Mouse (Mus musculus) erythroid progenitor cell, adult 5-6 weeks (primary cell): Measurements from ENCODE around the gene 1700086D15Rik. TPM values are rescaled to one million over a fixed set of nuclear protein-coding genes. Genes with fewer than 3 reads are reported as not detected.

Experiments used
- ATAC-seq: replicated peaks from 2 replicates; pipeline ENCODE4 v1.8.0; 2016; ENCODE audit warnings: moderate number of reproducible peaks, mild to moderate bottlenecking, moderate TSS enrichment, inconsistent platforms; ENCODE audit not compliant: poor library complexity, low FRiP score, severe bottlenecking
- total RNA-seq, 2 experiments: library from RNA; stranded (forward) in 1 of 2; stranded (reverse) in 1 of 2; fragments of 150-400 nt in 1 of 2; fragments of 186-747, 209-891 nt in 1 of 2; gene quantifications; 2 replicates each; pipeline versions ENCODE4 v1.2.3 to v1.2.4; 2015 to 2017; ENCODE audit warnings: low replicate concordance in 2 of 2

The 1700086D15Rik gene
- total RNA-seq, 2 experiments from 2014 or later: not detected

DNA sequence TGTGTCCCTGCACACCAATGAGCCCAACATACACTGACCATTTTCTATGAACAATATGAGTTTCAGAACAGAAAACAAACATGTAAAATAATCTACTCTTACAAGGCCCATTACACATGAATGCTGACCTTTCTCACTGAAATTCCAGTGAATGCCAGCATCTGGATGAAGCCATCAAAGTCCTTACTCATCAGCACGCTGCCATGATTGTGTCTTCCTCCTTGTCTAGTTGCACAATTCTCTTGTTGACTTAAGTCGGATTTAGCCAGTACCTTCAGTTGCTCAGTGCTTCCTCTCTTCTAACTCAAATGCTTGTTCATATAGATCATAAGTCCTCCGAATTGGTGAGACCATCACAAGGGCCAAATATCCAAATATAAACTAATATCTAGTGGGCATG, 20.7 kb downstream of the 1700086D15Rik start:
- no peak for ATAC-seq

DNA sequence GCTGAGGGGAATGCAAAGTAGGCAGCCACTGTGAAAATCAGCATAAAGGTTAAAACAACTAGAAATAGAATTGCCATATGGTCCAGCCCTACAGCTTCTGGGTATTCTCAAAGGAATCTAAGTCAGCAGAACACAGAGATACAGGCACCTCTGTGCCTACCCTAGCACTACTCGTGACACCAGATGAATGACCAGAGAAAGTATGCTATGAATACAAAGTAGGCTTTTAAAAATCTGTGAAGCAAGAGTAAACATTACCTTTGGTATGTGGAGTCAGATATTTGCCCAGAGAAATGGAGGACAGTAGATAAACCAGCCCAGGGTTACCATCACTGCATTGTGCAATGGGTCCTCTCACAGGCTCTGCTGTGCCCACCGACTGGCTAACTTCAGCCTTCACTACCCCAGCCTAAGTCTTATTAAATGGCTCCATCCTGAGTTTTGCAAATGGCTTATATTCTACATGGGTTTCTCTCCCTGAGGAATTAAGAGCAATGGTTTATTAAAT, 22.5 kb downstream of the 1700086D15Rik start:
- no peak for ATAC-seq

DNA sequence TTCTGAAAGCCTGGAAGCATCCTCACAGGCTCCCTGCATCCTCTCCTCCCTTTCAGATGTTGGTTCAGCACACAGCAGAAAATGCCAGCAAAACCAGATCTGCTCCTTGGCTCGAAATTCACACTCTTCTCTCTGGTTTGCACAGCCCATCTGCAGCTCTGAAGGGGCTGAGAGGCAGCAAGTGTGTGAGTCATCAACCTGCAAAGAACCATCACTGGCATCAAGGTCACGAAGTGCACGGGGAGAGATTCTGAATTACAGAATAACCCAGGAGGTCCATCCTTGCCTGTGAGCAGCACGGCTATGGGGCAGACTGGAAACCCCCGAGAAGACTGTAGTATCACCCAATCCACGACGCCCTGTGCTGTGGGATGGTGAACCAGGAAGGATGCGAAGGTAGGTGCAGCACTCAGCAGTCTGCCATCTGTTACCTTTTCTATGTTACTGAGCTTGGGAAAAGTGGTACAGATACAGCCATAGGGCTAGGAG, 24.4 kb downstream of the 1700086D15Rik start:
- ATAC-seq: no peak

DNA sequence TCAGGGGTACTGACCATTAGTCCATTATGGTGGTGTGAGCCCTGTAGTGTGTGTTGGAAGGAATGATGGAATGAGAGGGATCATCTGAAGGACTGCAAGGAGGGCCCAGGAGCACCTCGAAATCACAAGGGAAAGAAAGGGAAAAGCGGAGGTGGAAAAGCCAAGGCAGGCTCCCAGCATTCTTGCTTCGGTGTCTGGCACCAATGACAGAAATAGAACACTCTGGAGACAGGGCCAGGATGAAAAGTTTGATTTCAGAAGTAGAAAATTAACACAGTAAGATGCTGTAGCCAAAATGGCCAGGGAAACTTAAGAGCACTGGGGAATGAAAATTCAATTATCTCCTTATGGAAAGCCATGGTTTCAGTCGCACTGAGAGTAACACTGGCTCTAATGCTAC, 26.0 kb downstream of the 1700086D15Rik start:
- no peak for ATAC-seq

DNA sequence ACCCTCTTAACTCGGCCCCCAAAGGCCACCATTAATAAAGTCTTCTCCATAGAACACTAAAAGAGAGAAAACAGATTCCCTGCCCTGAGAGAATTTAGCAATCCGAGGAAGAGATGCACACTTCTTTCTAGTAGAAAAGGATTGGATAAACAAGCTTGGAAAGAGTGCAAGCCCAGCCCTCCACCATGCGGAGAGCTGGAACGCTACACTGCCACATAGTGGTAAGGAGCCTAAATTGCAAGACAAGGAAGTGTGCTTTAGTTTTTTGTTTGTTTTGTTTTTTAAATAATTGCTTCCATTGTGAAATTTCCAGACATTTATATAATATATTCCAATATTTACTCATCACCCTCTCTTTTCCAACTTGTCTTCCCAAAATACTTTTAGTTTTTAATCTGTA, 30.6 kb downstream of the 1700086D15Rik start:
- no peak for ATAC-seq

DNA sequence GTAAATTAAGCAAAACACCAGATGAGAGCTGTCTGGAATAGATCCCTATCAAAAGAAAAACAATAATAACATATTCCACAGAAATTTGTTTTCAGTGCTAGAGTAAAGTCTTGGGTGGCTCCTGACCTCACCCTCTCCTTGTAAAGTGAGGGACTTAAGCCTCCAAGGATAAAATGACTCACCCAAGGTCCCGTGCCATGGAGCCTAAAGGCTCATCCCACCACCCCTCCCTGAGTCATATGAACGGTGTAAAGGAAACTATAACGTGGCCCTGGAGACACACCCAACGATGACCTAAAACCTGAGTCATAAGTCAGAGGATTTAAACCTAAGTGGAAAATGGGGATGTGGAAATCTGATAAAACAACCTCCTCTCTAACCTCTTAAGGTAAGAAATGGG, 31.0 kb downstream of the 1700086D15Rik start:
- no peak for ATAC-seq

DNA sequence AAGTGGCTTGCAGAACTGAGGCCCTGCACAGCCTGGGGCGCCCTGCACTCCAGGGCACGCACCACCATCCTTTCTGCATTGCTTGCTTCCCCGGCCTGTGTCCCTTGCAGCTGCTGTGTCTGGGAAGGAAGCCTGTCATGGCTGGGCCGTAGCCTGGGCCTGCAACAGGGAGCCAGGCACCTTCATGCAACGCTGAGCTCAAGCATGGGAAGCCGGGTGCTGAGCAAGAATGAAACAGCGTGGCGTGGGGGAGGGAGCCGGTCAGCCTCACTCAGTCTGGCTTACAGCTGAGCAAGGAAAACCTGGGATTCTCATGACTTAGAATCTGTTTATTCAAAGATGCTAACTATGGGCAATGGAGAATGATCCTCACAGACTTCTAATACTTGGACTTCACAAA, 33.1 kb downstream of the 1700086D15Rik start:
- ATAC-seq: no peak

DNA sequence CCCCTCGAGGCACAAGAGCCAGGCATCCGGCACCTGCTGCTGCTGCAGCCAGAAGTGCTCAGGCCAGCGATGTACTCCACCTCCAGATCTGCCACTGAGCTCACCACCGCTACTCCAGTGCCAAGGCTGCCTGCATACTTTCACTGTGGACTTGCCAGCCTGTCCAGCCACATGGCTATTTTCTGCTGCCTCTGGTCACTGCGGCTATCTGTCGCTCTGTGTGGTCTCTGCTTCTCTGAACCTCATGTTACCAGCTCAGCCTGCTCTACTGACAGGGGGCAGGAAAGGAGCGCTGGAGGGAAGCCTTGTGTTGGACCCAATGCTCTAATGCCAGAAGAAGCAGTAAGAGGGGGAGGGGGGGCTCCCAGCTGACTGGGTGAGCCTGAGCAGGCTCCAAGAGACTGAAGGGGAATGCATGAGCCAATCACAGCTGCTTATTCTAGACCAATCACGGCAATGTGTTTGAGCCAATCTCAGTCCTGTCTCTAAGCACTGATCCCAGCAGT, 34.7 kb downstream of the 1700086D15Rik start:
- ATAC-seq: no peak

DNA sequence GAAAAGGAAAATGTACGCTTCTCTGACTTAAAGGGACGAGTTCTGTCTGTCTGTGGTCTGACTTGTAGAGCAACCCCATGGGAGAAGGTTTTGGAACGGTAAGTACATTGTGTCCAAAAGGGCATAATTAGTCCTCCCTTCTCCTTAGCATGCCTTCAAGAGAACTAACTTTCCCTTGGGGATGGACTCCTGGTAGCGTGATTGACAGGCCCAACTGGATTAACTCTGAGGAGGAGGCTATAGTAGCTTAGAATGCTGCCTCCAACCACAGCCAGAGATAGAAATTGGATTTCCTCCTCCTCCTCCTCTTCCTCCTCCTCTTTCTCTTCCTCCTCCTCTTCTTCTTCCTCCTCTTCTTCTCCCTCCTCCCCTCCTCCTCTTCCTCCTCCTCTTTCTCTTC, 39.4 kb downstream of the 1700086D15Rik start:
- ATAC-seq: no peak

DNA sequence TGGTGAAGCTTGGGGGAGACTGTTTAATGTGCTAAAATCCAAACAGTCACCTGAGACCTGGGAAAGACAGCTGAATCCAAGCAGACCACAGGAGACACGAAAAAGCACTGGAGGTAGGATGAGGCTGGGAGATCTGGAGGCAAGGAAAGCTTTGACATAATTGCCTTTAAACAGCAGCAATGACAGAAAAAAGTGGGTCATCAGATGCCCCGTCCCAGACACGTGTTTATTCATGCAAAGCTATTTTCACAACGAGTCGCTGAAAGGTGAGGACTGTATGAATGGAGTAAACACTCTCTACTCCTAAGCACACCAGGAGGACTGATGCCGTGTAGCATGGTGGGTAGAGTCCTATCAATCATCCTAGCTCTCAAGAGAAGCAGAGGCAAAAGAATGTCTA, 43.9 kb downstream of the 1700086D15Rik start:
- ATAC-seq: no peak

DNA sequence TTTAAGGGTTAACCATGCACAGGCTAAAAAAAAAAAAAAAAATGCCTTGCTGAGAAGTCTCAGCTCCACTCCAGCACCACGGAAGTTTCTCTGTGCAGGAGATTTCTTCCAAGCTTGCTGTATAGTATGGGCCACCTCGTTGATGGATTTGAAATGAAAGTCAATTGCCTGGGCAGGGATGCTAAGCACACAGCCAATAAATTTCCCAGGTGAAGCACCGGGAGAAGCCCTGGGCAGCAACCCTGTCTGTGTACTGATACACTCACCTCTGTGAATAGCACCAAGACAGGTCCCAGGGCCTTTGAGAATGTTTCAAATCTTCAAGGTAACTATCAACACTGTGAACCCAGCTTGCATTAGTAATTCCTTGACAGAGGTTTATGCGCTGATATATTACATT, 47.6 kb downstream of the 1700086D15Rik start:
- ATAC-seq: no peak

DNA sequence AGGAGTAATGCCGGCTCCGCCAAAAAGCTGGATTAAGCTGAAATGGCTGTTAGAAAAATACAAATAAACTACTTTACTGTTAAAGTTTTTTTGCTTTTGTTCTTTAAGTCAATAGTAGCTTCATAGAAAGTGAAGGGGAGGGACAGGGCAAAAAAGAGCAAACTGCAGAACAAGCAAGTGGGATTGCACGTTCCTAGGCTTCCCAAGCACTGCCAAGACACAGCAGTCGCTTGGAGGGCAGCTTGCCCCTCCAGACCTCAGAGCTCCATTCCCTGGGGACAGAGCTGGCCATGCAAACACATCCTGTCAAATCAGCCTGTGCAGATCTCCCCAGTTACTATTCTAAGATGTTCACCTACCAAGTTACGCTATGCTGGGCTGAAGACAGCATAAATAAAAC, 48.0 kb downstream of the 1700086D15Rik start:
- no peak for ATAC-seq

DNA sequence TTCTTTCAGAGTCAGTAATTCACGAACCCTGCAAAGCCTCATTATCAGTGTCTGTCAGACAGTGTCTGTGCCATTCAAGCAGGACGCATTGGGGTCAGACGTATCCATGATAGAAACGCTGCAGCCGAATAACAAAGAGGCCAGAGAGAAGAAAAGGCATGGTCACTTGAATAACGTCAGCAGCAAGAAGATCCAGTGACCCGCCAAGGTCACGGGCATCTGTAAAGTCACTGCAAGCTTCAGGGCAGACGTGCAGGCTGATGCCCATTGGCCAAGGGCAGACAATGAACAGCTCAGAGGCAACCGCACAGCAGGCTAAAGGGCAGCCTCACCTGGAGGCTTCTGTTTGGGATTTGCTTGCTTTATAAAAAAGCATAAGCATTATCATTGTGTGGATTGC, 49.6 kb downstream of the 1700086D15Rik start:
- ATAC-seq: no peak

DNA sequence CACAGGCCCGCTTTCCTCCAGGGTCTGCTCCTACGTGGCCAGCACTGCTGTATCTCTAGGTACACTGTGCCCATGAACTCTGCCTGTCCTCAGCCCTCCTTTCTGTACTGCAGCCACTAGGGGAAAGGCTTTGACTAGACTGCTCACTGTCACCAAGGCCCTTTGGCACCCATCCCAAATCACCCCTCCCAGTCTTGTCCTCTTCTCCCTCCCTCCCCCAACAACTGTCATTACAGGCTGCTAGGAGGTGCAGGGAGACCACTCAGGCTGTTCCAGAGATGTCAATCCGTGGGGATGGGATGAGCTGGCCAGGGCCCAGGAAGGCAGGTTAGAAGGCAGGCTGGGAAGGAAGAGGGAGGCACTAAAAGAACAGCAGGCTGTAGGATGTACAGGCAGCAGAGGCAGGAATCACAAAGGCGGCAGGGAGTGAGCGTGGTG, 51.9 kb downstream of the 1700086D15Rik start:
- ATAC-seq: no peak

DNA sequence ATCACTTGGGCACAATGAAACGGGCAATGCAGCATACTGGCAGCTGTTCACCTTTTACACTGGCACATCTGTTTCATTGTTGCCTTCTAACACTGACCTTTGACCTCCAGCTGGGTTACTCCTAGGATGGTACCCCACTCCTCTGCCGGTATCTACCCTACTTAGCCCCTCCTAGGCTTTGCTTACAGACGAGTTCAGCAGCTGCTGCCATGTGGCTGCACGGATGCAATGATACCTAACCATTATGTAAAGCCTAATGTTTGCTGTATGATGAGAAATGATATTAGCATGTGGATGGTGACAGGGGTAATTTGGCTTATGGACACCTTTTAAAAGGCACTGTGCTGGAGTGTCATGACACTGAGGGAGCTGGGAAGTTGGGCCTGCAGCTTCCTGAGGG, 52.5 kb downstream of the 1700086D15Rik start:
- ATAC-seq: no peak

DNA sequence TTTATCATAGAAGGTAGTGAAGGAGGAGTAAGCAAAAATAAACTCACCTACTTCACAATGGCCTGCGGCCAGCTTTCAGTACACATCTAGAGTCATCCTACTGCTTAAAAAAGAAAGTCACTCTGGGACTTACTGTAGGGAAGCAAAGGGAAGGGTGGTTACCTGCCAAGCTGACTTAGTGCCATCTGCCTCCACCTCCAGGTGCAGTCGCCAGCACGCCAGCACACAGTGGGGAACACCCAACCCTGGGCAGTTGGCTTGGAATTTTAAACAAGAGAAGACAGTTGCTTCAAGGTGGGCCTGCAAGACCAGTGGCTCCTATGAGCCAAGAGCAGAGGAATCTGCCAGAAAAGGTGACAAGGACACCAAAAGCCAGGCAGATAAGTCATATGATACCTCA, 55.6 kb downstream of the 1700086D15Rik start:
- ATAC-seq: no peak

Other genes starting within 250 kb of the 1700086D15Rik start
- 6.7 and 7.6 TPM in 2 replicates for gene Elac2, start 180.9 kb downstream of the 1700086D15Rik start, total RNA-seq (2015; ENCODE audit: low replicate concordance)
- 4.8 and 11.0 TPM in 2 replicates for gene Elac2, start 180.9 kb downstream of the 1700086D15Rik start, total RNA-seq (2017; ENCODE audit: low replicate concordance)
- gene Arhgap44, start 3.1 kb upstream of the 1700086D15Rik start, total RNA-seq (2015; ENCODE audit: low replicate concordance): not detected in 2 replicates
- gene Arhgap44, start 3.1 kb upstream of the 1700086D15Rik start, total RNA-seq (2017; ENCODE audit: low replicate concordance): not detected in 2 replicates
- gene Myocd, start 110.1 kb upstream of the 1700086D15Rik start, total RNA-seq (2015; ENCODE audit: low replicate concordance): not detected in 2 replicates
- not detected in 2 replicates for gene Myocd, start 110.1 kb upstream of the 1700086D15Rik start, total RNA-seq (2017; ENCODE audit: low replicate concordance)